Mouse (Mus musculus) kidney, postnatal 0 days (tissue): ENCODE data around the gene Clcn2. TPM values are rescaled to one million over a fixed set of nuclear protein-coding genes. Genes with fewer than 3 reads are reported as not detected.

Experiments used
- ATAC-seq: fragments of 200-750 bp; cut with Nextera tagmentation; replicated peaks from 2 replicates; pipeline ENCODE4 v1.8.0; 2017; ENCODE audit warnings: low read depth, moderate number of reproducible peaks, moderate TSS enrichment, moderate library complexity; ENCODE audit not compliant: low FRiP score
- DNase-seq: peaks from one replicate; pipeline ENCODE4 v3.0.0-alpha.2; 2016; ENCODE audit warnings: low spot score
- H3K27ac ChIP-seq: fragments of 300-500 bp; sonication (generic); 2 replicates; pipeline ENCODE4 v1.5.1; 2014; ENCODE audit warnings: mild to moderate bottlenecking
- H3K27me3 ChIP-seq: fragments of 300-500 bp; sonication (generic); 2 replicates; pipeline ENCODE4 v1.6.1; 2014; ENCODE audit warnings: low read length, mixed read lengths; ENCODE audit not compliant: insufficient read depth
- H3K36me3 ChIP-seq: fragments of 300-500 bp; sonication (generic); 2 replicates; pipeline ENCODE4 v1.6.1; 2014; ENCODE audit warnings: low read length, mixed read lengths; ENCODE audit not compliant: insufficient read depth
- H3K4me1 ChIP-seq: fragments of 300-500 bp; sonication (generic); replicated peaks from 2 replicates; pipeline ENCODE4 v1.6.1; 2014; ENCODE audit warnings: antibody characterized with exemption, low read length, mixed read lengths; ENCODE audit not compliant: insufficient read depth
- H3K4me2 ChIP-seq: fragments of 300-500 bp; sonication (generic); 2 replicates; pipeline ENCODE4 v1.6.1; 2014; ENCODE audit warnings: mild to moderate bottlenecking, low read length, moderate library complexity, mixed read lengths
- H3K4me3 ChIP-seq: fragments of 300-500 bp; sonication (generic); replicated peaks from 2 replicates; pipeline ENCODE4 v1.5.1; 2014; ENCODE audit warnings: low read depth, low read length
- H3K9ac ChIP-seq: fragments of 300-500 bp; sonication (generic); 2 replicates; pipeline ENCODE4 v1.6.1; 2014; ENCODE audit warnings: low read depth, low read length
- H3K9me3 ChIP-seq: fragments of 300-500 bp; sonication (generic); replicated peaks from 2 replicates; pipeline ENCODE4 v1.6.1; 2016; ENCODE audit warnings: low read length, inconsistent platforms, mixed read lengths
- CTCF ChIP-seq: IDR thresholded peaks from 2 replicates; pipeline ENCODE4 v1.5.1; 2016; ENCODE audit warnings: antibody characterized with exemption, low read depth, mild to moderate bottlenecking, moderate library complexity
- WGBS: fragments of 180-500 bp; shearing (Covaris S2); extraction: QIAGEN DNeasy Blood & Tissue Kit; methylation state at CpG from one replicate; pipeline ENCODE4 v1.1.7; 2014; 5-methylcytosine and 5-hydroxymethylcytosine counted together
- polyA plus RNA-seq: library from polyadenylated mRNA; unstranded; fragments of >200 nt; fragmentation: Nextera tagmentation; extraction: Ambion mirVana; gene quantifications from 2 replicates; pipeline ENCODE4 v1.2.1, GENCODE M21; 2015

Gene Clcn2
- polyA plus RNA-seq, 1 experiment from 2014 or later: 10.7 TPM

- Histone ChIP-seq H3K4me1 (peaks cover 9% of the 10 kb centered on the region), H3K27ac (no peak overlapping the region), H3K9me3 (no peaks in the 10 kb centered on the region), H3K36me3 (peaks cover 17% of the 10 kb centered on the region; the same call in 1 of the 2 replicates), H3K27me3 (no peaks in the 10 kb centered on the region), H3K4me2 (no peak overlapping the region), H3K9ac (no peak overlapping the region), H3K4me3 (no peak overlapping the region)
- DNase-seq (no peak), ATAC-seq (no peak)
- 87% methylated on average over 4 of the region's 4 CpGs for WGBS
- peak; percentile 18; the same call in 1 of the 2 replicates for TF ChIP-seq CTCF
Observed at GRCm38 (mm10) chr16:20710810-20711209, 6.7 kb downstream of the Clcn2 start.

DNA sequence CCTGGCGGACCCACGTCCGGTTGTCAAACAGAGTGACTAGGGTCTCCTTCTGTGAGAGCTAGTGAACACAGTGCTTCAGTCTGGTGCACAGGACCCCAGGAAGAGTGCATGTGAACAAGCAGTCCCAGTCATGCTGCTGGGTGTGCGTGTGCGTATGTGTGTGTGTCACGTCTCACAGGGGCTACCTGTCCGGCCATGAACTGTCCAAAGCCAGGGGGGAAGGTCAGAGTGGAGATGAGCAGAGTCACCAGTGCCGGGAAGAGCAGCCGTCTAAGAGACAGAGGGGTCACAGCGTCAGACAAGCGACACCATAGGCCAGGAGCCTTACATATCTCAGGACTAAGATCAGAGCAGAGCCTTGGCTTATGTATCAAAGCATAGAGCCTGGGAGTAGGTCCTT, 7.2 kb downstream of the Clcn2 start:
- 90% methylated on average over 11 of the region's 11 CpGs for WGBS
- Histone ChIP-seq H3K9ac (no peak overlapping the region), H3K4me1 (peaks cover 8% of the 10 kb centered on the region), H3K27me3 (no peaks in the 10 kb centered on the region), H3K4me2 (no peak overlapping the region), H3K4me3 (no peak overlapping the region), H3K36me3 (peaks cover 17% of the 10 kb centered on the region; the same call in 1 of the 2 replicates), H3K27ac (no peak overlapping the region), H3K9me3 (no peaks in the 10 kb centered on the region)
- no peak for DNase-seq
- TF ChIP-seq CTCF: no peak
- no peak for ATAC-seq

GRCm38 (mm10) chr16:20708939-20709734, 8.4 kb downstream of the Clcn2 start:
- Histone ChIP-seq H3K9ac (no peak overlapping the region), H3K36me3 (peaks cover 17% of the 10 kb centered on the region; the same call in 1 of the 2 replicates), H3K4me2 (no peak overlapping the region), H3K9me3 (no peaks in the 10 kb centered on the region), H3K27ac (no peak overlapping the region), H3K27me3 (no peaks in the 10 kb centered on the region), H3K4me3 (no peak overlapping the region), H3K4me1 (no peaks in the 10 kb centered on the region)
- DNase-seq (peak; percentile 55), ATAC-seq (no peak)
- WGBS: 75% methylated on average over 19 of the region's 19 CpGs
- peak; percentile 72 for TF ChIP-seq CTCF

DNA sequence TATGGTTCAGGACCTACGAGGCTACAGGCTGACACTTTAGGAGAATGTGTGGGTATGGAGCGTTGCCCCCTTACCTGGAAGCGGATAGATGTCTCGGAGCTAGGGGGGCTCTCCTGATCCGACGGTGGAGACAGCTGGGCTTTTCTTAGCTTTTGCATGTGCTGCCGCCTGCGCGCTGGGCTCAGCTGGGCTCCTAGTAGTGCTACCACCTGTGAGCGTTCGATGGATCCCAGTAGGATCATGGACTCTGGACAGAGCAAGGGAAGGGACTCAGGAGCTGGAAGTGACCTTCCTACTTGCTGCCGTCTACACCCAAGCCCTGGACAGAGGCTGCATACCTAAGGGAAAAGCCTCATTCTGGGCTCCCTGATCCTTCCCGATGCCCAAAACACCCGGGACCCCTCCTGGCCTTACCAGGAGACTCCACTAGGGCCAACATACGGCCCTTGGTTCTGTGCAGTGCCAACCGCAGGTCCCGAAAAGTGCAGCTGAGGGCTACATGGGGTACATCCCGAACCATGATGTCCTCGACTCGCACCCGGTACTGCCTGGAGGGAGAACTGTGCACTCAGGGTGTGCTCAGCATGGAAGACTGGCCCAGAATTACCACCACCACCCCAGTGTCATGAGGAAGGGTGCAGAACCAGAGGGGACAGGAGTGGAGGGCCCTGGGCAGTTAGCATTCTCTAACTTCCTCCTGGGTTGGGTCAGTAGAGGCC, 9.2 kb downstream of the Clcn2 start:
- Histone ChIP-seq H3K9me3 (no peaks in the 10 kb centered on the region), H3K27ac (no peak overlapping the region), H3K27me3 (no peaks in the 10 kb centered on the region), H3K4me1 (no peaks in the 10 kb centered on the region), H3K9ac (no peak overlapping the region), H3K4me3 (no peak overlapping the region), H3K36me3 (peaks cover 17% of the 10 kb centered on the region; the same call in 1 of the 2 replicates), H3K4me2 (no peak overlapping the region)
- no peak for ATAC-seq
- no peak for TF ChIP-seq CTCF
- no peak for DNase-seq
- WGBS: 93% methylated on average over 21 of the region's 21 CpGs

DNA sequence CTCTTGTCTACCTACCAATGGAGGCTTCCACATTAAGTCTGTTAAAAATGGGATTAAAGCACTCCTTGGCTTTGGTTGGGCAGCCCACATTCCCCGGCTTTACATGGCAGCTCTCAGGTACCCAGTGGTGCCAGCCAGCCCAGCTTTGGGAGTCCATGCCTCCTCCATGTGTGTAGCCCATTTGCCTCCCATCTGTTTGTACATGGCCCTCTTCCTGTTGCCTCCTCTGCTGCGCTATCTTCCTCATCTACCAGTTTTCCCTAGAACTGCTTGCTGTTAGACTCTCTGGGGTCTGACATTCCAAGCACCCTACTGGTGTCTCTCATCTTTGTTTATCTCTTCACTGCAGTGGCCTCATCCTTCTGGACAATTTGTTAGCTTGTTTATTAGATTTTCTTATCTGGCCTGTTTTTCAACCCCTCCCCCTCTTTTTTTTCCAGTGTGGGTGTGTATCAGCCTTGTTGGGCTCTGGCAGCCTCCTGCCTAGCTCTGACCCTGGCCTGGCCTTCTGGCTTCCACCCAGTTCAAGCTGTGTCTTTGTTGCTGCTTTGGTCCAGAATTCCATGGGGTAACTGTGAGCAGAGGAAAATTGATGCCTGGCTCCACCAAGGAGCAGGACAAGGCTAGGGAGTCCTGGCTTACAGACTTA, 11.0 kb downstream of the Clcn2 start:
- Histone ChIP-seq H3K4me2 (no peak overlapping the region), H3K9ac (no peak overlapping the region), H3K9me3 (no peaks in the 10 kb centered on the region), H3K36me3 (peaks cover 9% of the 10 kb centered on the region; the same call in 1 of the 2 replicates), H3K4me3 (no peak overlapping the region), H3K27me3 (no peaks in the 10 kb centered on the region), H3K27ac (no peak overlapping the region), H3K4me1 (peaks cover 7% of the 10 kb centered on the region; the same call in 1 of the 2 replicates)
- DNase-seq (no peak), ATAC-seq (no peak)
- WGBS: 86% methylated on average over 2 of the region's 2 CpGs
- TF ChIP-seq CTCF: no peak

GRCm38 (mm10) chr16:20705786-20706185, 11.8 kb downstream of the Clcn2 start:
- Histone ChIP-seq H3K4me1 (peaks cover 7% of the 10 kb centered on the region; the same call in 1 of the 2 replicates), H3K4me3 (no peak overlapping the region), H3K9me3 (no peaks in the 10 kb centered on the region), H3K36me3 (peaks cover 8% of the 10 kb centered on the region; the same call in 1 of the 2 replicates), H3K27me3 (no peaks in the 10 kb centered on the region), H3K9ac (no peak overlapping the region), H3K27ac (no peak overlapping the region), H3K4me2 (no peak overlapping the region)
- WGBS: 83% methylated on average over 3 of the region's 3 CpGs
- no peak for DNase-seq
- no peak for ATAC-seq
- TF ChIP-seq CTCF: no peak
